Mouse (Mus musculus) cerebellum, adult (tissue): ENCODE results near the gene Lats1.

Source experiments
- ATAC-seq: cut with Nextera tagmentation; 2 replicates; pipeline ENCODE4 v1.9.2; 2017; ENCODE audit warnings: mild to moderate bottlenecking, moderate library complexity, mixed read lengths; ENCODE audit not compliant: insufficient number of reproducible peaks, low FRiP score, low TSS enrichment

Gene Lats1

DNA sequence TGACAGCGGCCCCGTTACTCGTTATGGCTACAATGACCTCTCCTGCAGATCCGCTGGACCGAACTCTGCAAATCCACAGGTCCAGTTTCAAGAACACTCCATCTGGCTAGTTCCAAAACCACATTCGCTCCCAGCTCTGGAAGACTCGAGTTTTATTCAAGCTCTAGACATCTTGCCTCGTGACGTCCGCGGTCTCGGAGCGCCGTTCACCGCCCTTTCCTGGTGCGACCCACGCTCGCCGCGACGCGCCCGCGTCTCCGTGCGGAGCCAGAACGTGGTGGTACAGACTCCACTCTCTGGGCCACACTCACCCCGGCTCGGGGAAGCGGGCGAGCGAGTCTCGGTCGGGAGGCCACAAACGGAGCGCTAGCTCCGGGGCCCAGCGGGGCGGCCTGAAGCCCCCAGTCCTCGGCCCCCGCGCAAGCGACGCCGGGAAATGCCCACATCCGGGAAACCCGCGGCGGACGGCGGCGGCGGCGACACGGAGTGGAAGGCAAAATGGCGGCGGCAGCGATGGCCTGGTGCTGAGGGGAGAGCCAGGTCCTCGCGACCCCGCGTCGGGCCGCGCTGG is at the start of gene Lats1, which contains the start of gene Pcmt1:
TSS of gene Lats1 (plus strand) at position 484 of the 571 bp plus-strand sequence.
TSS of gene Pcmt1 (minus strand) at position 406 of the 571 bp plus-strand sequence.
- ATAC-seq, result peak; percentile 84

DNA sequence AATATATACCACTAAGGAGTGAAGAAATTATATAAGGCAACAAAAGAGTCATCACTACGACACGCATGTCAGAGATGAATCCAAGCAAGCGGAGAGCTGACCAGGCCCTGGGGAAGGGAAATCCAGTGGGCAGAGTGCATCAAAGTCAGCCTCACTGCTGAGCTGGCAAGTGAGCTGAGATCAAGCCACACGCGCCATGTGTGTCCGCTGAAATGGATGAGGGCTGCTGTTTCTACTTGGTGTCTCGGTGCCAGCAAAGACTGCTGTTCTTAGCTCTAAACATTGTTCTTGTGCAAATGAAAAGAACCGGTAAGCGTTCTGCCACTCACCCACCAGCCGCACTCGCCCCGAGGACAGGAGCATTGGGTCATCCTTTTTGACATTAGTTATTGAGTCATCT is 40.6 kb upstream of the Lats1 start:
- ATAC-seq, result no peak

DNA sequence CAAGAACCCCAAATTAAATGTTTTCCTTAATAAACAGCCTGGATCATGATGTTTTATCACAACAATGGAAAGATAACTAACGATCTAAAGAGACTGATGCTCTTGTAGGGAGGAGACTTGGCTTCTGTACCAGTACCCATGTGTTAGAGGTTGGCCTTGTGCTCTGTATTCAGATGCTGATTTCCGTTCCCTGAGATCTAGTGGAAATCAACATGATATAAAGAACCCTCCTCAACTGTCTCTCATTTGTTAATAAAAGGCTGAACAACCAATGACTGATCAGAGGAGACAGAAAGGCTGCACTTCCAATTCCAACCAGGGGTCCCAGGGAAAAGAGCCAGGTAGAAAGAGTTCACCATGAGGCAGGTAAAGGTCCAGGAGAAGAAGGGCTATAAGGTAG is 35.1 kb upstream of the Lats1 start:
- no peak for ATAC-seq

DNA sequence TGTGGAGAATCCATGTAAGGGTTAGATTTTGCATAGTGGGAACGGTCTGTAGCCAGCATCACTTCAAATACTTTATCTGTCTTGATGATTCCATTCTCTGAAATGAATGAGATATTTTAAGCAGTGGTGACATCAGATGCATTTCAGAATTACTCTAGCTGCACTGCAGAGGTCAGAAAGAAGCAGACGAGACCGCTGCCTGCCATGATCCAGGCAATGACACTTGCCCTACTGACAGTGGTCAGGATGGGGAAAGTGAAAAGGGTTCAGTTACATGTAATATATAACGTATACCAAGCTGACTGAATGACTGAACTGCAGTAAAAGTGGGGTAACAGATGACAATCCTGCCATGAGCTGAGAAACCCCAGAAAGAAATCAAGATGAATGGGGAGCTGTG is 32.0 kb upstream of the Lats1 start:
- no peak for ATAC-seq

DNA sequence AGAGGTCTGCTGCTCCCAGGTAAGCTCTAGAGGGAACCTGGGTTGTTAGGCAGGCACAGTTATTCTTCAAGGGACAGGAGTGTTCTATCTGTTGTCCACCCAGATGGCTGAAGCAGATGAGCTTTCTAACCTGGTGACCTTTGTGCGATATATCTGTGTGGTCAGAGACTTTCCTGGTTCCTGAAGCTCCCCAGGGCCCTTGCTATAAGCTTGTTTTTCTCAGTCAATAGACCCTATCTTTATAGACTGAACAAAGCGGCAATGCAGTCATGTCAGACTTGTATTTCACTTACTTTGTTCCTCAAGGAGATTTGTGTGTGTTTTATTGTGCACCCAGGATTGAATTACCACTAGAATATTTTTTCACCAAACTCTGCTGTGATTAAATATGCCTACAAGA is 30.0 kb upstream of the Lats1 start:
- ATAC-seq, result no peak

DNA sequence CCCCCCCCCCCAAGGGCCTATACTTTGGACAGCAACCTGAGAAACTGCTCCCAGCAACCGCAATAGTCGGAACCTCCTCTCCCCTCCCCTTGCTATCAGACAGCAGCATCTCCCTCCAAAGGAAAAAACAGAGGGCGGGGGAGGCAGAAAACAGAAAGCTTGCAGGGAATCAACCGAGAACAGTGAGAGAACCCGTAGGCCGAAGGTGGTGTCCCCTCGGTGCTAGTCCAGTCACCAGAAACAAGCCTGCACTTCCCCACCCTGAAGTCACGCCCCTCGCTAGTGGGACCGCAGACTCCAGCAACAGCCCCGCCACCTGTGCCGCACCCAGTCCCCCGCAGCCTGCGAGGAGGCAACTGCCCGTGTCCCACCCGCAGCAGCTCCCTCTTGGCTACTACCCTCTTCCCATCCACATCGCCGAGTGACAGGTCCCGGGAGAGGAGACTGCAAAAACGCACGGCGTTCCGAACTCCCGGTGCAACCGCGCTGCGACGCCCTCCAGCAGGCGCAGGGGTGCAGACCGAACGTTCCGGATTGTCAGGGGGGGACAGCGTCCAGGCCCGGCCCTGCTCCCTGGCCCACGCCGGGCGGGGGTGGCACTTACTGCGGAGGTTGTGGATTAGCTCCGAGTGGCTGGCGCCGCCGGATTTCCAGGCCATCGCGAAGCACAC is 18.4 kb upstream of the Lats1 start:
- ATAC-seq, result peak; percentile 69

DNA sequence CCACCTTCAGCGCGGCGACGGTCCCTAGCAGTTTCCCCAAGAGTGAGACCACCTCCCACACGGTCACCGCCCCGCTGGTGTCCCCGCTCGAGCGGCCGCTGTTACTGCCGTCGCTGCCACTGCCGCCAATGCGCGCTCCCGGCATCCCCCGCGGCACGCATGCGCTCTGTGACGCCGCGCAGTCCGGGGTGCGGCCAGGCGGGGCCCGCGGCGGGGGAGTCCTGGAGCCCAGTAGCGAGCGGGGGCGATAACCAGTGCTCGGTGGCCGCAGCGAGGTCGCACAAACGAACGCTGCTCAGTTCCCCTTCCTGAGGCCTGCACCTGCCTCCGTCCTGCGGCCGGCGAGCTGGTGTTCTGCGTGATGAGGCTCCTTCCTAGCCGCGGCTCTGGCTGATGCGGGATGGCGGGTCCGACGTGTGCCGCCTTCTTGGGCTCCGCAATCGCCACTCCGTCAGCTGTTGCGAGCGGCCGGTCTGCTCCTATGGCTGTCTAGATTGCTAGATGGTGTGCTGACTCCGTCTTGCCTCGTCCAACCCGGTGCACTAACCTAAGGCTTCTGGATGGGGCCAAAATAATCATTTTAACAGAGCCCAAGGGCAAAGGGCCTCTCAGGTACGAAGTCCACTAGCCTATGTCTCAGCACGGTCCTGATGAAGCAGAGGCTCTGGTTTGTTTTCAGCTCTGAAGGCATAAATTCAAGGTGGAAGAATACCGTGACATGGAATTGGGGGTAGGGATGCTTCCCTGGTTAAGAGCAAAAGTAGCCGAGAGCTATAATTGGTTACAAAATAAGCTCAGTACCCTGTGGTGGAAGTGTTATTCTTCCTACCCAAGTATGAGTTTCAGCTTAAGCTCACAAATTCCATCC is 17.6 kb upstream of the Lats1 start:
- ATAC-seq, result peak; percentile 90

DNA sequence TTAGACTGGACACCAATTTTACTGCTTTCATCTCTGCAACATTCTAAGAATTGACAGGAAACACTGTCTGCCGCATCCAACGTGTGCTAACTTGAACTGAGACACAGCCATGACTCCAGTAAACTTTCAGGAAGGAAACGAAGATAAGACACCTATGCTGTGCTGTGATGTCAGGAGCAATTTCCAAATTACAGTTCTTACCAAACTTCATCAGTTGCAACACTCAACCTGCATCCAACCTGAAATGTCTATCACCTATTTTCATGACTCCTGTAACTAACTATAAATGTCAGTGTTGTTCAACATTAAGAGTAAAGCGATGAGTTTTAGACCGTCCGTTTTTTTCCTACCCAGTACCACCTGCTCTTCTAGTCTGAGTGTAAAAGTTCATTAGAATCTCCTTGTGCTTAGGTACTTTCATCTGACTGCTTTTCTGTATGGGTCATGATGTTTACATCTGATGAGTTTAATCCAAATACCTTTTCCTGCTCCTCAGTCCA is 16.9 kb upstream of the Lats1 start:
- ATAC-seq, result no peak

DNA sequence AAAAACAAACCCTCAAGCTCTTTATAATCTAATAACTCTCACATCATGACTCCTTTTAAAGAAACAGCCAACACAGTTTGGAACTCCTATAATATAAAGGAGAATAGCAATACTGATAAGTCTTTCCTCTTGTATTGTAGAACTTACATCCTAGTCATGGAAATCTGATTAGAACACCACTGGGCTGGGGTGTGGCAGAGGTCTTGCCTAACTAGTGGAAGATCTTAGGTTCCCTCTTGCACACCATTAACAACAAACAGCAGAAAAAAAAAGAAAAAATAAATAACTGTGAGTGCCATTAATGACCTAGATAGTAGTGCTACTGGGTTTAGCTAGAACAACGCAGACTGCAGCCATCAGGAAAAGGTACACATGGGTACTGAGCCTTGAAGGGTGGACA is 16.1 kb upstream of the Lats1 start:
- ATAC-seq, result no peak

DNA sequence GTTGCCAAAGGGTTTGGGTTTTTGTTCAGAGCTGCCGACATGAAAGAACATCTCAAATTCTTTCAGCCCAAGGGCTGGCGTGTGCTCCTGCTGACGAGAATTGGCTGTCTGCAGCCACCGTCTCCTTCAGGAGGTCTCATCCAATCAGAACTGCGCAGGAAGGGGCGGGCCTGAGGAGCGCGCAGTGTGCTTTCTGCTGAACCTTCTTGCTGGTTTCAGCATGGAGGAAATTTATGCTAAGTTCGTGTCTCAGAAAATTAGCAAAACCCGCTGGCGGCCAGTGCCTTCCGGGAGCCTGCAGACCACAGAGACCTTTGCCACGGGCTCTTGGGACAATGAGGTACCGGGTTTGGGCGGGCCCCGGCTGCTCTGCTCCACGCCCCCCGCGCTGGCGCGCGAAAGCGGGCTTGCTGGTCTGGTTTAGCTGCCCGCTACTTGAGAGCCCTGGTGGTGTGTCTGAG is 13.6 kb upstream of the Lats1 start, which contains the start of gene Nup43:
TSS of gene Nup43 (plus strand) at position 162 of the 461 bp plus-strand sequence.
- peak; percentile 74 for ATAC-seq

DNA sequence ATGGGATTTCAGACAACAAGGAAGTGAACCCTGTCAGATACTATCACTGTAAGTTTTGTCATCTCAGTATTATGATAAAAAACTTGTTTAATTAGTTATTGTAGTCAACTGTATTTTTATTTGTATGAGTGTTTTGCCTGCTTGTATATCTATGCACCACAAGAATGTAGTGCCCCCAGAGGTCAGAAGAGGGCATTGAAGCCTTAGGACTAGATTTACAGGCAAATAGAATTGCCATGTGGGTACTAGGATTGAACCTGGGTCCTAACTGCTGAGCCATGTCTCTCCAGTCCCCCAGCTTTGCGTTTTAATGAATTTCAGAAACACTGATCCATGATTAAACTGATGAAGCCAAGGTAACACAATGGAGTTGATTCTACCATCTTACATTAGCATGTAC is 7.3 kb upstream of the Lats1 start:
- peak; percentile 58; the same call in 1 of the 2 replicates for ATAC-seq

DNA sequence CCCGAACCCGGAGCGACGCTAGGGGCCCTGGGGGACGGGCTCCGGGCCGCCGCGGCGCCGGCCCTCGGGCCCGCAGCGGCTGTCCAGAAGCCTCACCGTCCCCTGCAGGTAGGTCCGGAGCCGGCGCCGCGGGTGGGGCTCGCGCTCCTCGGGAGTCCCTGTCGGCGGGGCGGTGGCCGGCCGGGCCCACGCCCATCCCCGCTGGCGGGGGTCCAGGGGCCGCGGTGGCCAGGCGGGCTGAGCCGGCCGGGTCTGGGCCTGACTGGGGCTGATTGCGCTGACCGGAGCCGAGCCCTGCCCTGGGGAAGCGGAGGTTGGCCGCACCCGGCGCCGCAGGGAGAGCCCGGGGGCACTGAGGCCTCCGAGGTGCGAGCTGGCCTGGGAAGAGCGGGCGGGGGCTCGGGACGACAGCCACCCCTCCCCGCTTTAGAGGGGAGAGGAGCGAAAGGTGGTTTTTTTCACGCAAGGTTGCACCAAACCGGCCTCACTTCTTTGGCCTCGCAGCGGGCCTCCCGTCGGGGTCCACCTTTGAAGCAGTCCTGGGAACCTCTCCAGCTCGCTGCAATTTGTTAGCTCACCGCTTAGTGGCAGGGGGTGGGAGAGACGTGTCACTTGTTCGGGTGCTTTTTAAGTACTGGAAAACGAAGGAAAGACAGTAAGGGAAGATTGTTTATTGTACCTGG is 470 bp downstream of the Lats1 start:
- ATAC-seq, result peak; percentile 73

DNA sequence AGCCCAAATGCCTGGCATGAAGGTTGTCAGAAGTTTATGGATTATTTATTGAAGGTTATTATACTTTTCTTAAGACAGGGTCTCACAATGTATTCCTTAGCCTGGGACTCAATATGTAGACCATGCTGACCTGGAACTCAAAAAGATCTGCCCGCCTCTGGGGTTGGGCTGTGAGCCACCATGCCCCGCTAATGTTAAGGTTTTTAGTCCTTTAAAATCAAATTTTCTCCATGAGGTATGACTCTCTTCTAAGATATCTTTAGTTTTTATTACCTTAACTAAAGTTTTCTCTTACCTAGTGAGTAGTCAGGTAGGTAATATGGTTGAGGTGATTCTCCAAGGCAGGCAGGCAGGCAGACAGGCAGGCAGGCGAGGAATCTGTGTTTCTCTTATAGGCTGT is 1.2 kb downstream of the Lats1 start:
- no peak for ATAC-seq

DNA sequence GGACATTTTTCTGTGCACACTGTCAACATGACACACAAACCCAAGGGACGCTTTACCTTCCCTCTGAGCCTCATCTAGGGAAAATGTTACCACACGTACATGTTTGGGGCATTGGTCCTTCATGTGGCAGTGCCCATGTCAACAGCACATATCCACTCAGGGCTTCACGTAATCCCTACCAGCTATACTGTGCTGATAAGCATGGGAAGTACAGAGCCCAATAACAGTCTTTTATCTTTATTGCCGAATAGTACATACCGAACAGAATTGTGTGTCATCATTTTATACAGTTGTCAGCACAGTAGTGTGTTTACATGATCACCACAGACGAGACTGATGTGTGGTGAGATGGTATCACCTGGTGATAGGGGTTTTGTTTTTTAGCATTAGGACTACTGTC is 5.9 kb downstream of the Lats1 start:
- ATAC-seq, result no peak

DNA sequence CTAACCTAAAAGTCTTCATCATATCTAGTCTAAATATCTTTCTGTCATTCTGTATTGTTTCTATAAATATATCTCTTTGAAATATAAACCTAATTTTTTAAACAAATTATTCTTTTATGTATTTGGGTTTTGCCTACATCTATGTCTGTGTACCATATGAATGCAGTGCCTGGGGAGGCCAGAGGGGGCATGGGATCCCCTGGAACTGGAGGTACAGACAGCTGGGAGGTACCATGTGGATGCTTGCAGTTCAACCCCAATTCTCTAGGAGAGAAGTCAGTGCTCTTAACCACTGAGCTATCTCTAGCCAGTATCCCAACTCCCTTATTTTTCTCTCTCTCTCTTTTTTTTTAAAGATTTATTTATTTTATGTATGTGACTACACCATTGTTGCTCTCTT is 14.3 kb downstream of the Lats1 start:
- no peak for ATAC-seq

DNA sequence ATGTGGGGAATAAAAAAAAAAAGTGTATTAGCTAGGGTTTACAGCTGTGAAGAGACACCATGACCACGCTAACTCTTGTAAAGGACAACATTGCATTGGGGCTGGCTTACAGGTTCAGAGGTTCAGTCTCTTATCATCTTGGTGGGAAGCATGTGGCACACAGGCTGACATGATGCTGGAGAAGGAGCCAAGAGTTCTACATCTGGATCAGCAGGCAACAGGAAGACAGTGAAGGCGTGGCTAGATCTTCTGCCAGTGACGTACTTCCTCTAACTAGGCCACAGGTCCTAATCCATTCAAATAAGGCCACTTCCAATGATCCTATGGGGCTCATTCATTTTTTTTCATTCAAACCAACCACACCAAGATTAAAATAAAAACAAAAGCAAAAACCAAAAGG is 19.1 kb downstream of the Lats1 start:
- no peak for ATAC-seq

DNA sequence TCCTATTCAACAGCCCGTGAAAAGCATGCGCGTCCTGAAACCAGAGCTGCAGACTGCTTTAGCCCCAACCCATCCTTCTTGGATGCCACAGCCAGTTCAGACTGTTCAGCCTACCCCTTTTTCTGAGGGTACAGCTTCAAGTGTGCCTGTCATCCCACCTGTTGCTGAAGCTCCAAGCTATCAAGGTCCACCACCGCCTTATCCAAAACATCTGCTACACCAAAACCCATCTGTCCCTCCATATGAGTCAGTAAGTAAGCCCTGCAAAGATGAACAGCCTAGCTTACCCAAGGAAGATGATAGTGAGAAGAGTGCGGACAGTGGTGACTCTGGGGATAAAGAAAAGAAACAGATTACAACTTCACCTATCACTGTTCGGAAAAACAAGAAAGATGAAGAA is 21.6 kb downstream of the Lats1 start:
- ATAC-seq, result no peak

DNA sequence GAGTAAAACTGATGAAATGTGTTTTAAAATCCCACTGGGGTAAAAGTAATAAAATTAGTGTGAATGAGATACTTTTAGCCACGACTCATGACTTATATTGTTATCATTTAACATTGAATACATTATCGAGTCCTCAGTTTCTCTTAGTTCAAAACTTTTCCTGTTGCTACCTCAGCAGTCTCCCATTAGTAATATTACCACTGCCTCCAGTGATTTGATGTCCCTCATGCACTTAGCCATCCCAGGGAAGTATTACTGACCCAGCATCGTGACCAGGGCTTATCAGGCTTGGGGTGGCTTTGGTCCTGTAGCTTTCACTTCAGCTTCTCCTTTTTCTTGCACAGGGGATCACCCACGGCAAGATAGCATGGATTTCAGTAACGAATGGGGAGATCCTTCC is 29.1 kb downstream of the Lats1 start:
- ATAC-seq, result no peak

DNA sequence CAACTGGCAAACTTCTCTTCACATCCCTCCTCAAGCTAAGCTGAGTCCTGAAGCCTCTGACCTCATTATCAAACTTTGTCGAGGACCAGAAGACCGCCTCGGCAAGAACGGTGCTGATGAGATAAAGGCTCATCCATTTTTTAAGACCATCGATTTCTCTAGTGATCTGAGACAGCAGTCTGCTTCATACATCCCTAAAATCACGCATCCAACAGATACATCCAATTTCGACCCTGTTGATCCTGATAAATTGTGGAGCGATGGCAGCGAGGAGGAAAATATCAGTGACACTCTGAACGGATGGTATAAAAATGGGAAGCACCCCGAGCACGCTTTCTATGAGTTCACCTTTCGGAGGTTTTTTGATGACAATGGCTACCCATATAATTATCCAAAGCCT is 31.5 kb downstream of the Lats1 start:
- ATAC-seq, result no peak

DNA sequence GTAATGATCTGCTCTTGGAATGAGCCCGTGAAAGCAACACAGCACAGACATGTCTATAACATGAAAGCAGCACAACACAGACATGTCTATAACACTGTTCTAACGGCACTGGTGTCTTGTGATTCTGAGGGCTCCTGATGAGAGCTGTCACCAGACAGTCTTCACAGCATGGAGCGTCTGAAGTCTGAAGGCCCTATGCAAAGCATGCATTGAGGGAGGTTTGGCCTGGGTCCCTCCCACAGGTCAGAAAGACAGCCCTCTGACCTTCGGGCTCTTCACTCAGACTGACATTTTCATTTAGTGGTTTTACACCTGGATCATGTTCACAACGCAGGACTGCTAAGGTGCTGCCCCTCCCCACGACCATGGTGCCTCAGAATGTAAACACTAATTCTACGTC is 34.0 kb downstream of the Lats1 start:
- ATAC-seq, result no peak
